Mouse (Mus musculus) thymus, adult 2 months (tissue): Measurements from ENCODE around the gene Ccn2.

Experiments used
- CTCF ChIP-seq: fragments of 200-500 bp; IDR thresholded peaks from 2 replicates; pipeline ENCODE4 v1.5.1; 2012; ENCODE audit warnings: mild to moderate bottlenecking, control low read depth, low read length, moderate library complexity, borderline replicate concordance; ENCODE audit not compliant: control insufficient read depth, poor library complexity, insufficient read depth; ENCODE audit errors: extremely low read depth
- POLR2A ChIP-seq: fragments of 200-500 bp; IDR thresholded peaks from 2 replicates; pipeline ENCODE4 v1.6.1; 2012; ENCODE audit warnings: mild to moderate bottlenecking, low read length, control low read depth, moderate library complexity; ENCODE audit not compliant: control insufficient read depth, poor library complexity, insufficient read depth; ENCODE audit errors: extremely low read depth

DNA sequence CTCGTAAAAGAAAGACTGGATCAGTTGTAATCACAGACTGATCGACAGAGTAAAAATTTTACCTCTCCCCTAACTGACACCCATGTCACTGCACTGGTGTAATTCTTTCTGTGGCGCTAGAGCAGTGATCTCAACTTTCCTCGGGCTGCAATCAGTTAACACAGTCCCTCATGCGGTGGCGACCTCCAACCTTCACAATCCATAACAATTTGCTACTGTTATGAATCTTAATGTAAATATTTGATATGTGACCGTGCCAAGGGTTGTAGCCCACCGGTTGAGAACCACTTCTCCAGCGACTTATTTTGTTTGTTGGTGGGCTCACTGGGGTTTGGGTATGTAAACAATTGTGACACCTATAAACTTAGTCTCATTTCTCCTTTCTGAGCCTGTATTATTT lies 33.2 kb downstream of the Ccn2 start:
- no peak for TF ChIP-seq CTCF
- no peak for TF ChIP-seq POLR2A
